Mouse (Mus musculus) testis, adult 2 months (tissue): ENCODE measurements around the gene Fam204a.

ENCODE experiments used
- CTCF ChIP-seq: fragments of 200-500 bp; IDR thresholded peaks from 2 replicates; pipeline ENCODE4 v1.5.1; 2012; ENCODE audit warnings: low read depth, mild to moderate bottlenecking, inconsistent platforms, low read length, moderate library complexity; ENCODE audit not compliant: control insufficient read depth, insufficient read depth, insufficient replicate concordance
- POLR2A ChIP-seq: fragments of 200-500 bp; IDR thresholded peaks from 2 replicates; pipeline ENCODE4 v1.6.1; 2012; ENCODE audit warnings: low read depth, mild to moderate bottlenecking, inconsistent platforms, low read length, moderate library complexity; ENCODE audit not compliant: control insufficient read depth

DNA sequence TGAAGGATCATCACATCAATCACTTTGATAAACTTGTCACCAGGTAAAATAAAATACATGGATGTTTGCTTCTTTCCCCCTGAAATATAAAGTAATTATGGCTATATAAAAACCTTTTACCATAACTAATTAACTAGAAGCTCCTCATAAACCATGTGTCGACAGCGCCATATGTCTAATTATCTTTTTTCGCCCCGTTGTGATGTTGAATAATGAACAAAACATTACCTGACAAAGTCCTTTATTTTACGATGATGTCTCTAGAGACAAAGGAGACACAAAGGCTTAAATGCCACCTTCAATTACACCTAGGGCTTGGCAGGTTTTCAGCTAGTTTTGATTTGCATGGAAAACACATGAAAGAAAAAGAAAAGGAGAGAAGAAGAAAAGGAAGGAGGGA lies 34.2 kb upstream of the Fam204a start:
- TF ChIP-seq CTCF = no peak
- no peak for TF ChIP-seq POLR2A
